Mouse (Mus musculus) spleen, postnatal 4 days (tissue): Measurements from ENCODE around the gene Hspg2.
"Not testable (repeated sequence)": the region's sequence is repeated elsewhere in the genome, so short reads cannot be mapped to it uniquely, and the experiment has no call there.

Experiments used
- DNase-seq, 2 experiments: peaks; one replicate each; pipeline ENCODE4 v3.0.0; 2022; ENCODE audit warnings: low spot score in 2 of 2

The Hspg2 gene

DNA sequence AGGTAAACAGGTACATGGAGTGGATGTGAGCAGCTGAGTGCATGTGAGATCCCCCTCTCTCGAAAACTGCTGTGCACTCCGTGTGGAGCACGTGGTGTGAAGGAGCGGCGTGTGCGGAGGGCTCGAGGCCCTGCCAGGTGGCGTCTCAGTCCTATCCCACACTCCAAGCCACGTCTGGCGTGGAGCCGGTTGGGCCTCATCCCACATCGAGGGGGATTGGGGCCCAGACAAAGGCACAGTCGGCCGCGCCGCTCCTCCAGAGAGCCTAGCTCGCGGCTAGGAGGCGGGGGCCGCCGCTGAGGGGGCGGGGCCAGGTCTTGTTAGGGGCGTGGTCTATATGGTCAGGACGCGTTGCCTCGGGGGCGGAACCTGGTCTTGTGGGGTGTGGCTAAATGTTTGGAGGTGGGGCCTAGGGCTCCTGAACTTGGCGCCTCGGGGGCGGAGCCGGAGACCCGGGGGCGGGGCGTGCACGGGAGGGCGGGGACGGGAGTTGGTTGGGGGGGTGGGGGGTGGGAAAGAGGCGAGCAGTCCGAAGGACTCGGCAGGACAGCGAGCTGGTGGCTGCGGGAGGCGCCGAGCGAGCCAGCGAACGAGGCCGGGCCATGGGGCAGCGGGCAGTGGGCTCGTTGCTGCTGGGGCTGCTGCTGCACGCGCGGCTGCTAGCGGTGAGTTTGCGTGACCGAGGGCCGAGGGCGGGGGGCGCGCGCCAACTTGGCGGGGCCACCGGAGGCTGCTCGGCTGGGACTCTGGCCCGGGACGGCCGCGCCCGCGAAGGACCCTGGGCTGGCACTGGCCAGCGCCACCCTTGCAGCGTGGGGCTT lies at the start of gene Hspg2:
Gene Hspg2 (plus strand): TSS at position 510 of the 821 bp plus-strand sequence.
- DNase-seq, result peak; percentile 94 to 96

DNA sequence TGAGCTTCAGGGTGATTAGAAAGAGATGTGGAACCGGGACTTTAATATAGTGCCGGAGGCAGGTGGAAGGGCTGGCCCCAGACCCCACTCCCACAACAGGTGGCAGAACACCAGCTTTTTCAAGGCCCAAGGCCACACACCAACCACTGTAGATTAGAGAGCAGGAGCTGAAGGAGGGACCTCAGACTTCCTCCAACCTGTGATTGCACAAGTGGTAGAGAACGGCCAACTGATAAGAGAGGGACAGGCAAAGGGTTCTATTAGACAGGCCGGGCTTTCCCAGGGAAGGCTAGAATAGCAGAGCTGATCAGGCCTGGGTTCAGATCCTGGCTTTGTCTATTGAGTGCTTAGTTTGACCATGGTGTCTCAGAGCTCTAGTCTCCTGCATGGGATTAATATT lies 38.1 kb upstream of the Hspg2 start, which contains the start of gene Cela3b:
Gene Cela3b (minus strand): TSS at position 39 of the 400 bp plus-strand sequence.
- DNase-seq, result no peak

DNA sequence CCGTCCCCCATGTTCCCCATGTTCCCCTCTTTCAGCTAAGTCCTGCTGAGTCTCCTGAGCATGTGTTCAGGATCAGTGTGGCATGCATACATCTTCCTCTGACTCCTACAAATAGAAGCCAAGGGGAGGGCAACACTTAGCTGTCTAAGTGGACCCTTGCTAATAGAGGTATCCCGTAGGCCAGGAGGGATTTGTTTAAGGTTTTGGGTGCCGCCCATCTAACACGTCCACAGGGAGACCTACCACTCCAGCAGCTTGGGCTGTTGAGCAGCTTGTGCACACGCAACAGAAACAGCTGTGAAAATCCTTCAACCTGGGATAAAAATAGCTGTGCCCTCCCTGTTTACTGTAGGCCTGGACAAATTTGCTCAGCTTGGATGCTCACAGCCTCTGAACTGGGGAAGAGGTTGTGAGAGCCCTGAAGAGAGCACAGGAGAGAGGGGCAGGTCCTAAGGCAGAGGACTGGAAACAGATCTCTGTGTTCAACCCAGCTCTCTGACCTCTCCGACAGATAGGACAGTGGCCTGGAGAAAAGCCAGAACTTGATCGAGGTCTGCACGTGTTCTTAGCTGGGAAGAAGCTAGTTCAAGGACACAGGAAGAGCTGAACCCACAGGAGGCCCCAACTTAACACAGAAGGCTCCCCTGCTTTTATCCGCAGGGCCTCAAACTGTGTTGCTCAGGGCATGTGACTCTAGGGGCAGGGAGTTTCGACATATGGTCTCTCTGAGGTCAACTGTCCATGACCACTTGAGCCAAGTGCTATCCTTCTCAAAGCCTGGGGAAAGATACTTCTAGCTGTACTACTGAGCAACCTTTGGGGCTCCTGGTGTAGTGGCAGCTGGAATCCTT lies 35.6 kb upstream of the Hspg2 start:
- DNase-seq, result not testable (repeated sequence)

DNA sequence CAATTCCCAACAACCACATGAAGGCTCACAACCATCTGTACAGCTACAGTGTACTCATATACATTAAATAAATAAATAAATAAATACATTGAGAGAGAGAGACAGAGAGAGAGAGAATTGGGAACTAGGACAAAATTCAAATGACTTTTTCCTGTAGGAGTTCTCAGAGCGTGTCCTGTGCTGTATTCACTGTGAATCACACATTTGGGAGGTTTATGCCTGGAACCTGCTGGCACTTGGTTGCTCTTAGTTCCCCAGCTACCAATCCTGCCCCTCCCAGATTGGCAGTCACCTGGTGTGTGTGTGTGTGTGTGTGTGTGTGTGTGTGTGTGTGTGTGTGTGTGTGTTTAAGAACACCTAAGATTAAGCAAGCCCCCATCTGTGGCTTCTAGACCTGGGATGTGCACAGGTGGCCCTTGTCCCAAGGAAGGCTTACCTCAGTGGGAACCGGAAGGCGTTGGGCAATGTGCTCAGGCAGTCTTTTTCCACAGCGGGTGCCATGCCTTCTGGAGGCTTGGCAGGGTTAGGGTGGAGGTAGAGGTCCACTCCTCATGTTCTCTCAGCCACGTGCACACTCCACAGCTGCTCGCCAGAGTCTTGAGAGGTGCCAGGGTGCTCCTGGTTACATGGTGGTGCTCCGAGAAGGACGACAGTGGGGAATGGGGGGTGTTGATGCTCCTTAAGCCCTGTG lies 31.4 kb upstream of the Hspg2 start:
- DNase-seq, result no peak

DNA sequence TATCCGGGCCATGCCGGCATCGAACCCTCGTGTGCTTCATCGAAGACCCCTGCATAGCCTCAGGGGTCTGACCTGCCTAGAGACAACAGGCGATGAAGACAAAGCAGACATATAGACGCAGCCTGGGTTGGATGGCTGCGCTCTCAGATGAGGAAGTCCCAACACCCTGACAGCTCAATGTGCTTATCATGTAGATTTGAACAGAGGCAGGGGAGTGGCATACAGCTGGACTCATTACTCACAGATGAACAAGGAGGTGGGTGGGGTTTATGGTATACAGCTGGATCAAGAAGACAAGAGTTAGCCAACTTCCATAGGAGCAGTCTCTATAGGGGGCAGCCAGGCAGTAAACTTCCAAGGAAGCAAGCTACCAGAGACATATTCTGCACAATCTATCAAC lies 29.7 kb upstream of the Hspg2 start:
- DNase-seq, result peak in 1 of 2 experiments; percentile 21

DNA sequence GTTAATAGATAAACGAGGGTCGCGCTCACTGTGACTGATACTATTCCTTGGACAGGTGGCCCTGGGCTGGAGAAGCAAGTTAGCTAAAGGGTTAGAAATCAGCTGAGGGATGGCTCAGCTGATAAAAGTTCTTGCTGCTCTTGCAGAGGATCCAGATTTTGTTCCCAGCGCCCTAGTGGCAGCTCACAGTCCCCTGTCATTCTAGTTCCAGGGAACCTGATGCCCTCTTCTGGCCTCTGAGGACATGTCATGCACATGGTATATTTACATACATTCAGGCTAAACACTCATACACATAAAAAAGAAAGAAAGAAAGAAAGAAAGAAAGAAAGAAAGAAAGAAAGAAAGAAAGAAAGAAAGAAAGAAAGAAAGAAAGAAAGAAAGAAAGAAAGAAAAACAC lies 27.2 kb upstream of the Hspg2 start:
- DNase-seq, result no peak

DNA sequence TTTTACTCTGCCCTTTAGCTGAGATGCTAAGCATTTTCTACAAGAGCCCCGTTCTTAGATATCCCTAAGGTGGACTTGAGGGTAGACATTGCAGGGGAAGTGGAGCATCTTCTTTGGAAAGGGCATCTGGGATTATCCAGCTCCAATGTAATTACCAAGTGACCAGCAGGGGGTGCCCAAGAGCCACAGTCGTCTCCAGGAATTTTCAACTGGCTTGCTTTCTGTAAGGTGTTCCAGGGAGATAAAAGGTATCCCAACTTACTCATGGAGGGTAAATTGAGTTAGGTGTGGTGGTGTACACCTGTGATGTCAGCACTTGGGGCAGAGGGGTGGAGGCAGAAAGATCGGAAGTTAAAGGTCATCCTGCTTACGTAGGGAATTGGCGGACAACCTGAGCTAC lies 24.9 kb upstream of the Hspg2 start:
- peak; percentile 59 to 87 for DNase-seq

DNA sequence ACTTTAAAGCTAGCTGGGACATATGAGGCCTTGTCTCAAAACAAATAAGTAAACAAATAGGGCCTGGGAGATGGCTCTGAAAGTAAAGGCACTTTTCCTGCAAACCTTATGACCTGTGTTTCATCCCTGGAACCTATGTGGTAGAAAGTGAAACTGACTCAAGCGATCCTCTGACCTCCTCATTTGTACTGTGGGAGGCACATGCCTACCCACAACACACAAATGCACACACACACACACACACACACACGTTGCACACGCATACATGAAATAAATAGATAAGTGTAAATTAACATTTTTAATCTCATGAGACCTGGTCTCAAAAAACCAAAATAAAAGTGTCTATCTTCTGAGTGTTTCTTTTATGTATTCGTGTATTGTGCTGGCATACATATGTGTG lies 22.7 kb upstream of the Hspg2 start:
- no peak for DNase-seq

DNA sequence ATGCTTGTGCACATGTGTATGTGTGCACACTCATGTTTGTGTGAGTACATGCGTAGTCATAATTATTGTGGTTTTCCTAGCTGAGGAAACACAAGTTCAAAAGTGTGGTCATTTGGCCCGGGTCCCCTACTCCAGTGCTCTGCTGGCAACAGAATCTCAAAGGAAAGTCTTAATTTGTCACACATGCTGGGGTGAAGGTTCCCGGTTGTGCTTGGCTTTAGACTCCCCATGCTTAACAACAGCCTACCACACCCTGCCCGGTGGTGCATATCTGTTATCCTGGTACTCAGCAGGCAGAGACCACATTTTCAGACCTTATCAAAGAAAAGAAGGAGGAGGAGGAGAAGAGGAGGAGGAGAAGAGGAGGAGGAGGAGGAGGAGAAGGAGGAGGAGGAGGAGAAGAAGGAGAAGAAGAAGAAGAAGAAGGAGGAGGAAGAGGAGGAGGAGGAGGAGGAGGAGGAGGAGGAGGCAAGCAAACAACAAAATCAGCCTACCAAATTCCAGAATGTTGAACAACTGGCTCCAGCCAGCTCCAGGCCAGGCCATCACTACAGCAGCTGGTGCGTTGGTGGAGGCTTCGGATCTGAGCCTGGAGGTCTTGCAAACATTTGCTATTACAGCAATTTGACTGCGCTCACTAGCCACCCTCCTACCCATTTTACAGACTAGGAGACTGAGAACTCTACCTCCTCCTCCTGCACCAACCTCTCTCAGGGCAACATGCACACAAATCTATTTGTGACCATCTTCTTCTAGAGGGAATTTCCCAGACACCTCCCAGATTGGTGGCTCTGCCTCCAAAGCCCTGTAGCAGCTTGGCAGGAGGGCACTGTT lies 21.0 kb upstream of the Hspg2 start:
- DNase-seq, result no peak

DNA sequence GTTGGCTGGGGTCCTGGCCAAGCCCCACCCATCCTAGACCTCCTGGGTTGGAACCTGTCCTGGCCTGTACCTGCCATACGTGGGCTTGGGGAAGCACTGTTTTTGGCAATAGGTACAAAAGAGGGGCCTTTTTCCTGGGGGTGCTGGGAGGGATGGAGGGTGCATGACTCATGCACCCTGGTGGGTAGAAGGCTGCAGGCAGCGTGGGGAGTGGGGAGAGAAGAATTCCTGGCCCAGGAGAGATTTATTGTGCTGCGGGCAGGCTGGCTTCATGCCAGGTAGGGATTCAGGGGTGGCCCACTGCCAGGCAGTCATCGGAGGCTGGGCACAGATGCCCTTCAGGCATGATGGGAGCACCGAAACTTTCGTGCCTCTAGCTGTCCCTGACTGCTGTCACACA lies 20.4 kb upstream of the Hspg2 start:
- peak in 1 of 2 experiments; percentile 60 for DNase-seq

DNA sequence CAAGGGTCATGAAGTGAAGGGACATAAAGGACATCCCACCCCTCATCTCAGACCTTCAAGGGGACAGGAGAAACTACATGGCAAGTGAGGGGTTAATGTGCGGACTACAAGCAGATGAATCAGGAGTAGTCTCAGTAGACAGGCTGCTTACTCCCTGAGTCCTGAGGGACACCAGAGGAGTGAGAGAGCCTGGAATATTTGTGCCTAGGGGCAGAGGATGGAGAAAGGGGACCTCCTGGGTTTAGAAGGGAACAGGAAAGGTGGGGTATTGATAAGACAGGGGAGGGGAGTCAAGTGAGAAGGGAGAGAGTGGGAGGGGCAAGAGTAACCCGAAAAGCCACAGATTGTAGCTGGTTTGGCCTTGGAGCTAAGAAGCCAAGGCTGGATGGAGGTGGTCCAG lies 19.9 kb upstream of the Hspg2 start:
- no peak for DNase-seq

DNA sequence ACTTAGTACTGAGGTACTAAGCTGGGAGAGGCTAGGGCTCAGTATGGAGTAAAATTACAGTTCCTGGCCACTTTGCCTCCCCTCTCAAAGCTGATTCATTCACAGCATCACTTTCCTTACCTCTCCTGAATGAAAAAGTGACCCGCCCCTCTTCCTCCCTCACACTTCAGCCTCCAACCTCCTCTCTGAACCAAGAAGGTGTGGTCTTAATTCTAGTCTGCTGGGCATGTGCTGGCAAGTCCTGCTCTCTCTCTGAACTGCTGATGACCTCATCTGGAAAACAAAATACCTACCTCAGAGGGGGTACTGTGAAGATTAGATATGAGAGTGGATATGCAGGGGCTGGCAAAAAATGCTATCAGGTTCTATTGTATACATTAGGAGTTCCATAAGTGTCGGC lies 19.4 kb upstream of the Hspg2 start:
- no peak for DNase-seq

DNA sequence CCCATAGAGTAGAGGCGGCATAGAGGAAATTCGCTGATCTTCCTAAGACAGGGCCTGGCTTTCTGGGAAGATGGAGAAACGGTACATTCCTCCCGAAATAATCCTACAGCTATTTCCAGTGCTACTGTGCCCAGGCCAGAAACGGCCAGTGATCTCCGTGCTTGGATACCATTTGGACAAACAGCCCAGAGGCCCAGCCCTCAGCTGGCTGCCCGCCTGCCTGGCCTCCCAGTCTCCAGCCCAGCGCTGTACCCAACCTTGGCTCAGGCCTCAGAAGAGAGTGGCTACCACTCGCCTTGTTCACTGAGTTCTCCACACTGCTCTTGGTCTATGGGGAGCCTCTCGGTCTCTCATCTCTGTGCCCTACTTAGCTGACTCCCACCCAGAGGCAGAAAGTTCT lies 18.9 kb upstream of the Hspg2 start:
- no peak for DNase-seq

DNA sequence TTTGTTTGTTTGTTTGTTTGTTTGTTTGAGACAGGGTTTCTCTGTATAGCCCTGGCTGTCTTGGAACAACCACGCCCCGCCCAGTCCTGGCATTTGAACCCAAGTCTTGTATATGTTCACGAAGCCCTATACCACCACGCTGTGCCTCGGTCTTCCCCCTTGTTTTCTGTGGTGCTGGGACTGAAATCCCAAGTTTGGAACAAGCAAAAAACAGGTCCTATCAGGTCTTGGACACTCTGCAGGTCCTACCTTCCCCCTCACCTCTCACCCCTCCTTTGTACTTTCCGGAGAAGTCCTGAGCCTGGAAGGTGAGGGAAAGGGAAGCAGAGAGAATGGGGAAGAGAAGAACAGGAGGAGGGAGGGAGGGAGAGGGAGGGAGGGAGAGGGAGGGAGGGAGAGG lies 16.4 kb upstream of the Hspg2 start:
- DNase-seq, result no peak

DNA sequence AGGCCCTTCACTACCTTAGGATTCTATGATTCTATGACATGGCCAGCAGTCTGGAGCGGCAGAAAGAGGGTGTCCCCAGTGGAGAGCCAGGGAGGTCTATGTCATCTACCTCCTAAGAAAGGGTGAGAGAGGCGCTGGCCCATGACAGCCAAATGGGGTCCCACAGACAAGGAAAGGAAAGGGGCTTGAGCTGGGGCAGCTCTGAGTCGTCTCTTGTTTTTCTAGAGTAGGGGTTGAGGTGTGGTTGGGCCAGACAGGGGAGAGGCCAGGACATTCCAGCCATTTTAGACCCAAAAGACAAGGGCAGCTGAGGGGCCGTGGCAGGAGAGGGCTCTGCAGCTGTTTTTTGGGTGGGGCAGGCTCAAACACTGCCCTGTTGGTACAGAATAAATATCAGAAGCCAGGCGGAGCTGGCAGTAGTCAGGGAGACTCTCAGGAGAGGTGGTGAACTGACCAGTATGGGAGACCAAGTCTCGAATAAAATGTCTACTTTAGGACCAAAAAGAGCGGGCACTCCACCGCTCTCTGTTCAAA lies 15.3 kb upstream of the Hspg2 start, which contains the start of gene 1700013G24Rik:
Gene 1700013G24Rik (plus strand): TSS at position 51 of the 534 bp plus-strand sequence.
- DNase-seq, result no peak

DNA sequence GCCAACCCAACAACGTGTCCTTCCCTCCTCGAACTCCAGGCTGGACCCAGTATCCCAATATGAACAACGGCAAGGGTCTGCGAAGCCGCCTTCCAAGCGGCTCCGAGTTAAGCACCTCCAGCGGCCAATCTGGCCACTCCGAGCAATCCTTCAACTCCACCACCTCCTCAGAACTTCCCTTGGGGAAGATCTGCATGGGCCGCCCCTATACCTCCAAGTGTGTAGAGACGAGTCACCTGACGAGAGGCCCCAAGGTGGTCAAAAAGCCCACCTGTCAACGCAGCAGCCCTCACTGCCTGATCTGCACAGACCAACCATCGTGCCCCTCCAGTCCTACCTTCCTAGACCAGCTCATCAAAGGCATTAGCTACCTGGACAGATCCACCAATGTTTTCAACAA lies 14.0 kb upstream of the Hspg2 start:
- DNase-seq, result no peak

DNA sequence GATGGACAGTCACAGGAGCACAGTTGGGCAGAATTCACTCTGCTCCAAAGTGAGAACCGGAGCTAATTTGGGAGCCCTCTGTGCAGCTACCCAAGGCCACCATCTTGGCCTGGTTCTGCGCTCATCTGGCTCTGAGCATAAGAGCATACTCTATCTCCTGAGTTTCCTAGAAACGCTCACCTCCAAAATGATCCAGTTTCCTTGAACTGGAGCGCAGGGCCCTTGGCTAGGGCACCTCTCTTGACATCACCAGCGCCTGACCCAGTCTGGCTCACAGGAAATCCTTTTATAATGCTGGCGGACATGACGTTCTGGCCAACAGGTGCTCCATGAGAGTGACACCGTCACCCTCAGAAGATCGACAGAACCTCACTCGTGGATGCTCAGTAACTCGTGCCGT lies 12.0 kb upstream of the Hspg2 start:
- DNase-seq, result no peak

DNA sequence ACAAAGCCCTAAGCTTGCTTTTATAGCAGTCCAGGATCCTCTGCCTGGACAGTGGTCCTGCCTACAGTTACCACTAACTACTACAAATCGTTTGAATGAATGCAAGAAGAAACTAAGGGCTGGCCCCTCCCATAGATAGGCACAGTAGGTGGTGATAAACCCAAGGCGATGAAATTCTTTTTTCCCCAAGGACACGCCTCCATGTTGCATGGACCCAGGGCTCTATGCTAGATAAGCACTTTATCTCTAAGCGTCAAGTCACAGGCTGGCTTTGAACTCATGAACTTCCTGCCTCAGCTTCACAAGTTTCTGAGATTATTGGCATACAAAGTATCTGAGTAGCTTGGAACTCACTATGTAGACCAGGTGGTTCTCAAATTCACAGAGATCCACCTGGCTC lies 11.3 kb upstream of the Hspg2 start:
- no peak for DNase-seq

DNA sequence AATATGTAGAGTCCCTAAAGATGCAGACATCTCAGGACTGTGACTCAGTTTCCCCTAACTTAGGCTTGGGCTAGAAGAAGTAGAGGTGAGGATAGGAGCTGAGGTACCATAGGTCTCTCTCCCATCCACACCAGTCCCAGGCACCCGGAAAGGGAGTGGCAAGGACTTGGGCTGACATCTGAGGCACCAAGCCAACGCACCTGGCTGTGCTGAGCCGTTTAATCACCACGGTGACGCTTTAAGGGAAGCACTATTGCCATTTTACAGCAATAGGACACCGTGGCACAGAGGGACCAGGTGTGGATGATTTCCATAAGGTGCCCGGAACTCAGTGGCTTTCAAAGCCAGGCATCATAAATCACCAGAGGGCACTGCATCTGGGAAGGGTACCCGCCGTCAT lies 10.3 kb upstream of the Hspg2 start:
- no peak for DNase-seq

DNA sequence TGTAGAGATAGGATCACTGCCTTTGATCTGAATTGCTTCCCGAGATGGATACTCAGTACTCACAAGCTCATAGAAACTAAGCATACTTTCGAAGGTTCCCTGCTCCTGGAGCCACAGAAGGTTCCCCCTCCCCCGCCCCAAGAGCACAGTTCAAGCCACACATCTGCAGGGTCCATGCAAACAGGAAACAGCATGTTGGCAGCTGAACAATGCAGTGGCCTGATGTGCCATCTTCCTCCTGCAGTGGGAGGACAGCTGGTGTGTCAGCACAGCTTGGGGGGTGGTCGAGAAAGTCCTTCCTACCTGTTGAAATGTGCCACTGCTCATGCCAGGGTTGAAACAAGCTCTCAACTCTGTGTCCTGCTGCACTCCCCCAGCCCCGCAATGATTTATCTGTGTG lies 9.7 kb upstream of the Hspg2 start:
- no peak for DNase-seq

DNA sequence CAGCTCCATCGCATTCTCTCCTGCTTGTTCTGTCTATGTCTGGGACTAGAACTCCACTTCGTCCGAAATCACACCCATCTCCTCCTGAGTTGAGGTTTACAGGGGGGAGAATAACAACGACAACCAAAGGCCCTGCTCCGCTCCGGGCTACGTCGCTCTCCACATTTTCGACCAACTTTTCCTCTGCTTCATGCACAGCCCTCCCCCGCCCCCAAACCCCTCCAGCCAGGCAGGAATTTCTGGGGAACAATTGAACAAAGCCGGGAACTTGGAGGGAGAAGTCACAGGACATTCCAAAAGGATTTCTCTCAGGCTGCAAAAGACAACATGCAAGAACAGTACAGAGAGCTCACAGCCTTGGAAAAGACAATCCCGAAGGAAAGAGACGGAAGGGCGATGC lies 7.9 kb upstream of the Hspg2 start:
- no peak for DNase-seq
